Mouse (Mus musculus) myocyte (in vitro differentiated cells): ENCODE measurements around the gene Spo11. TPM values are rescaled to one million over a fixed set of nuclear protein-coding genes. Genes with fewer than 3 reads are reported as not detected.
A peak's percentile ranks its signal among the peaks of the same experiment; 100 is the strongest.

Experiments
- H3K27me3 ChIP-seq: one replicate; pipeline ENCODE4 v1.6.1; 2011; ENCODE audit not compliant: control insufficient read depth, insufficient read depth, insufficient read length
- H3K36me3 ChIP-seq: one replicate; pipeline ENCODE4 v1.6.1; 2011; ENCODE audit not compliant: control insufficient read depth, insufficient read depth
- H3K4me2 ChIP-seq: one replicate; pipeline ENCODE4 v1.6.1; 2011; ENCODE audit warnings: low read depth, control low read depth
- H3K4me3 ChIP-seq: one replicate; pipeline ENCODE4 v1.5.1; 2011; ENCODE audit warnings: mild to moderate bottlenecking, control low read depth, moderate library complexity
- H3K79me2 ChIP-seq: one replicate; pipeline ENCODE4 v1.6.1; 2011; ENCODE audit not compliant: control insufficient read depth, insufficient read depth
- H3ac ChIP-seq: one replicate; pipeline ENCODE4 v1.6.1; 2011; ENCODE audit not compliant: control insufficient read depth, insufficient read length
- CEBPB ChIP-seq: IDR thresholded peaks from 2 replicates; pipeline ENCODE4 v1.6.1; 2011; ENCODE audit warnings: mild to moderate bottlenecking, moderate library complexity; ENCODE audit not compliant: poor library complexity, insufficient read depth, severe bottlenecking
- E2F4 ChIP-seq: IDR thresholded peaks from one replicate; pipeline ENCODE4 v1.6.1; 2011; ENCODE audit warnings: mild to moderate bottlenecking, control low read depth, moderate library complexity; ENCODE audit not compliant: insufficient read depth
- MAX ChIP-seq: IDR thresholded peaks from one replicate; pipeline ENCODE4 v1.6.1; 2011; ENCODE audit warnings: low read depth, mild to moderate bottlenecking, control low read depth
- MYOD1 ChIP-seq, 3 experiments: IDR thresholded peaks; one replicate each; pipeline ENCODE4 v1.6.1; 2011; ENCODE audit warnings: control low read depth in 2 of 3, low read depth in 2 of 3, mild to moderate bottlenecking in 2 of 3, moderate library complexity in 1 of 3; ENCODE audit not compliant: insufficient read length in 2 of 3, control insufficient read depth in 1 of 3
- MYOG ChIP-seq, 3 experiments: IDR thresholded peaks; one replicate each; pipeline ENCODE4 v1.6.1; 2011; ENCODE audit warnings: control low read depth in 2 of 3, low read depth in 2 of 3, mild to moderate bottlenecking in 2 of 3; ENCODE audit not compliant: insufficient read length in 2 of 3, control insufficient read depth in 1 of 3, insufficient read depth in 1 of 3
- POLR2A ChIP-seq: IDR thresholded peaks from one replicate; pipeline ENCODE4 v1.6.1; 2011; ENCODE audit warnings: low read depth, mild to moderate bottlenecking, control low read depth, moderate library complexity; ENCODE audit not compliant: insufficient read length
- POLR2AphosphoS2 ChIP-seq: IDR thresholded peaks from one replicate; pipeline ENCODE4 v1.6.1; 2011; ENCODE audit warnings: low read depth, control low read depth; ENCODE audit not compliant: insufficient read length
- REST ChIP-seq: IDR thresholded peaks from one replicate; pipeline ENCODE4 v1.6.1; 2011; ENCODE audit warnings: mild to moderate bottlenecking, control low read depth, moderate library complexity; ENCODE audit not compliant: insufficient read depth, insufficient read length
- SRF ChIP-seq: IDR thresholded peaks from one replicate; pipeline ENCODE4 v1.6.1; 2011; ENCODE audit warnings: low read depth; ENCODE audit not compliant: control insufficient read depth, insufficient read length
- TCF12 ChIP-seq: IDR thresholded peaks from one replicate; pipeline ENCODE4 v1.6.1; 2011; ENCODE audit warnings: mild to moderate bottlenecking, control low read depth; ENCODE audit not compliant: poor library complexity, insufficient read depth, severe bottlenecking
- TCF3 ChIP-seq: IDR thresholded peaks from one replicate; pipeline ENCODE4 v1.6.1; 2011; ENCODE audit warnings: low read depth, control low read depth; ENCODE audit not compliant: insufficient read length
- USF1 ChIP-seq: IDR thresholded peaks from one replicate; pipeline ENCODE4 v1.6.1; 2011; ENCODE audit warnings: low read depth, mild to moderate bottlenecking, control low read depth, moderate library complexity
- polyA plus RNA-seq: library from polyadenylated mRNA; unstranded; fragments of >200 nt; fragmentation: generic; extraction: Trizol; gene quantifications from one replicate; pipeline ENCODE4 v1.2.1, GENCODE M21; 2012; ENCODE audit warnings: missing spikeins

The Spo11 gene
- polyA plus RNA-seq, 1 experiment = not detected

- Histone ChIP-seq H3K4me2 (no peak overlapping the region), H3K27me3 (no peaks in the 10 kb centered on the region), H3K36me3 (no peaks in the 10 kb centered on the region), H3K79me2 (peaks cover 22% of the 10 kb centered on the region), H3ac (no peak overlapping the region), H3K4me3 (no peak overlapping the region)
- TF ChIP-seq CEBPB = no peak
- TF ChIP-seq MYOD1 (IDR thresholded peaks at IDR 0.05; ENCODE audit: control insufficient read depth in 1 of 3, insufficient read length in 2 of 3, low read depth in 2 of 3) = no peak
- no peak for TF ChIP-seq MAX
- no peak for TF ChIP-seq TCF12
- no peak for TF ChIP-seq TCF3
- no peak for TF ChIP-seq POLR2AphosphoS2
- TF ChIP-seq REST = no peak
- no peak for TF ChIP-seq SRF
- no peak for TF ChIP-seq POLR2A
- TF ChIP-seq MYOG (IDR thresholded peaks at IDR 0.05; ENCODE audit: control insufficient read depth in 1 of 3, insufficient read depth in 1 of 3, insufficient read length in 2 of 3, low read depth in 2 of 3) = no peak
- no peak for TF ChIP-seq E2F4
- no peak for TF ChIP-seq USF1
Observed at GRCm38 (mm10) chr2:172997748-172998147, 20.2 kb downstream of the Spo11 start.

DNA sequence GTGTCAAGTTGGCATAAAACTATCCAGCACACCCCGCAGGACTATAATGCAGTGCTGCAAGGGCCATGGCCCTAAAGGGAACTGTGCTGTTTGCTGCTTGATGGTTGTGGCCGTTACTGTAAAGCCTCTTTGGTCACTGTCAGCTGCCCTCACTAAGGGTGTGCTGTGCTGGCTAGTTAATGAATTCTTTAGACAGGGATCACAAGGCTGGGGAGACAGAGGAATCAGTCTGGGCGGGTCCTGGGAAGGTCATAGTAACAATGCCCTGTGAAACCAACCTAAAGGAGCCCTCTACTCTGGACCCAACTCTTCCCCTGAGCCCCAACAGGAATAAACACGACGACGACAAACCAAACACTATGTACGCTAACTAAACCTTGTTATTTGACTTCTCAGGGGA lies 21.0 kb downstream of the Spo11 start:
- Histone ChIP-seq H3K4me3 (no peak overlapping the region), H3ac (no peak overlapping the region)
- TF ChIP-seq E2F4 = no peak
- TF ChIP-seq MYOG (IDR thresholded peaks at IDR 0.05; ENCODE audit: control insufficient read depth in 1 of 3, insufficient read depth in 1 of 3, insufficient read length in 2 of 3, low read depth in 2 of 3) = no peak
- TF ChIP-seq TCF3 = no peak
- TF ChIP-seq POLR2A = no peak
- no peak for TF ChIP-seq POLR2AphosphoS2
- TF ChIP-seq TCF12 = no peak
- TF ChIP-seq MAX = no peak
- no peak for TF ChIP-seq MYOD1 (IDR thresholded peaks at IDR 0.05; ENCODE audit: control insufficient read depth in 1 of 3, insufficient read length in 2 of 3, low read depth in 2 of 3)
- no peak for TF ChIP-seq CEBPB
- no peak for TF ChIP-seq SRF
- TF ChIP-seq USF1 = no peak
- TF ChIP-seq REST = no peak

DNA sequence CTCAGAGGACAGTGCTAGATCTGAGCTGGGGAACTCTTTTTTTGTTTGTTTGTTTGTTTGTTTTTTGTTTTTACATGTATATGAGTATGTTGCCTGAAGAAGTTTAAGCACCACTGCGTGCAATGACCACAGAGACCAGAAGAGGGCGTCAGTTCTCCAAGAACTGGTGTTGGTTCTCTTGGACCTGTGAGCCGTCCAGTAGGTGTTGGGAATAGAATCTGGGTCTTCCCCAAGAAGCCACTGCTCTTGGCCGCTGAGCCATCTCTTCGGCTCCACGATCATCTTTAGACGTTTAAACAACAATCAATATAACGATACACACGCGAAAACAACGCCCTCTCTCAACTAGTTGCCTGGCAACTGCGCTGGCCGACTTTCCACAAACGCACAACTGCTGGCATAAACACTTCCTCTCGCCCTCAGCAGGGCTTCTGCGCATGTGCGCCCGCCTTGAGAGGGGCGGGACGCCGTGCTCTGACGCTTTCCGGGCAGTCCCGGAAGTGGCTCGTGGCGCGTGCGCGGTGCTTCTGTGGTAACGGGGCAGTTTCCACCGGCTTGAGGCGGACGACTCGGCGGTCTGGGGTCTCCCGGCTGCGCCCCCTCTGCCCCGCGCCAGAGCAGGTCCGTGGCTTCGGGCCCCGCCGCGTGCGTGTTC lies 22.3 kb downstream of the Spo11 start, which contains the start of gene Rae1:
Gene Rae1, plus strand, starts transcription at position 488 of the 655 bp plus-strand sequence.
- Histone ChIP-seq H3K27me3 (no peaks in the 10 kb centered on the region), H3K36me3 (peaks cover 2% of the 10 kb centered on the region), H3K4me3 (peak within 1 kb of the TSS; percentile 51), H3K4me2 (peak within 1 kb of the TSS; percentile 89), H3K79me2 (peaks cover 27% of the 10 kb centered on the region), H3ac (peak within 1 kb of the TSS; percentile 87)
- TF ChIP-seq MYOD1 (IDR thresholded peaks at IDR 0.05; ENCODE audit: control insufficient read depth in 1 of 3, insufficient read length in 2 of 3, low read depth in 2 of 3) (no peak), POLR2AphosphoS2 (peak; percentile 88), USF1 (no peak), POLR2A (peak; percentile 87), SRF (peak; percentile 61), E2F4 (no peak), REST (no peak), CEBPB (no peak), TCF3 (no peak), TCF12 (no peak), MYOG (IDR thresholded peaks at IDR 0.05; ENCODE audit: control insufficient read depth in 1 of 3, insufficient read depth in 1 of 3, insufficient read length in 2 of 3, low read depth in 2 of 3) (no peak), MAX (no peak)

More for the DNA sequence above, 21.0 kb downstream of the Spo11 start:
- Histone ChIP-seq H3K36me3 (no peaks in the 10 kb centered on the region), H3K27me3 (no peaks in the 10 kb centered on the region), H3K4me2 (no peak overlapping the region), H3K79me2 (peaks cover 27% of the 10 kb centered on the region)

DNA sequence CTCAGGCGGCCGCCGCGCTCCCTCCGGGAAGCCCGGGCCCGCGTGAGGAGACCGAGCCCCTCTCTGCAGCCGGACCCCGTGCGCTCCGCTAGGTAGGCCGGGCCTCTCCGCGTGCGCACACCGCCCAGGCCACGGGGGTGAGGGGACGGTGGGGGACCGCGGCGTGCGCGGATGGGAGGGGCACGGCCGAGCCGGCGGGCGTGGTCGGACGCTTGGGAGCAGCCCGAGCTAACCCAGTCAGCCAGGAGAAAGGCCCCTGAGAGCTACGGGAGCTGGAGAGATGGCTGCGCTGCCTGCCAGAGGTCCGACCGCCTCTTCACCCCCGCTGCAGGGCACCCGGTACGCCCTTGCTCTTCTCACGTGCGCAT lies 22.8 kb downstream of the Spo11 start:
- TF ChIP-seq REST (no peak), POLR2A (no peak), MYOG (IDR thresholded peaks at IDR 0.05; ENCODE audit: control insufficient read depth in 1 of 3, insufficient read depth in 1 of 3, insufficient read length in 2 of 3, low read depth in 2 of 3) (peak in 1 of 3 experiments; percentile 2)
- Histone ChIP-seq H3K36me3 (peaks cover 7% of the 10 kb centered on the region), H3K27me3 (no peaks in the 10 kb centered on the region), H3ac (peak overlapping the region; percentile 87), H3K4me2 (peak overlapping the region; percentile 89), H3K4me3 (peak overlapping the region; percentile 51), H3K79me2 (peaks cover 27% of the 10 kb centered on the region)

- H3K27me3 ChIP-seq = no peaks in the 10 kb centered on the region
- H3K4me3 ChIP-seq = peak overlapping the region; percentile 51
- peak overlapping the region; percentile 87 for H3ac ChIP-seq
- TF ChIP-seq POLR2AphosphoS2 (no peak), MAX (no peak), CEBPB (no peak), E2F4 (no peak), USF1 (no peak), TCF12 (no peak), SRF (no peak), MYOG (IDR thresholded peaks at IDR 0.05; ENCODE audit: control insufficient read depth in 1 of 3, insufficient read depth in 1 of 3, insufficient read length in 2 of 3, low read depth in 2 of 3) (no peak), TCF3 (no peak), POLR2A (no peak), REST (no peak), MYOD1 (IDR thresholded peaks at IDR 0.05; ENCODE audit: control insufficient read depth in 1 of 3, insufficient read length in 2 of 3, low read depth in 2 of 3) (no peak)
- peaks cover 27% of the 10 kb centered on the region for H3K79me2 ChIP-seq
- peaks cover 11% of the 10 kb centered on the region for H3K36me3 ChIP-seq
- peak overlapping the region; percentile 89 for H3K4me2 ChIP-seq
Observed at GRCm38 (mm10) chr2:173000921-173001320, 23.4 kb downstream of the Spo11 start.
